Mouse (Mus musculus): ENCODE data around the gene 1700009N14Rik. TPM values are rescaled to one million over a fixed set of nuclear protein-coding genes. Genes with fewer than 3 reads are reported as not detected.

1700009N14Rik gene
- polyA plus RNA-seq (2014; fragmentation: Nextera tagmentation; extraction: Ambion mirVana) = not detected in 2 replicates

- ATAC-seq (no peak), DNase-seq (ENCODE audit: low spot score) (no peak)
- Histone ChIP-seq H3K9me3 (replicated peaks; ENCODE audit: control insufficient read depth, low read length) (no peaks in the 10 kb centered on the region), H3K27me3 (replicated peaks; ENCODE audit: control insufficient read depth, insufficient read depth, low read length) (no peaks in the 10 kb centered on the region), H3K36me3 (ENCODE audit: control insufficient read depth, insufficient read depth, low read length) (no peaks in the 10 kb centered on the region), H3K4me1 (ENCODE audit: control insufficient read depth, insufficient read depth, low read length) (no peaks in the 10 kb centered on the region), H3K9ac (ENCODE audit: low read length) (no peak within 1 kb of the TSS), H3K4me3 (ENCODE audit: low read depth, low read length) (no peak within 1 kb of the TSS), H3K4me2 (ENCODE audit: low read length) (no peak within 1 kb of the TSS), H3K27ac (ENCODE audit: low read depth, low read length) (no peak within 1 kb of the TSS)
- 66% methylated on average over 3 of the region's 3 CpGs for WGBS
Observed at GRCm38 (mm10) chr4:39450069-39450468, at the start of gene 1700009N14Rik. Gene 1700009N14Rik, plus strand, starts transcription at chr4:39450295.

DNA sequence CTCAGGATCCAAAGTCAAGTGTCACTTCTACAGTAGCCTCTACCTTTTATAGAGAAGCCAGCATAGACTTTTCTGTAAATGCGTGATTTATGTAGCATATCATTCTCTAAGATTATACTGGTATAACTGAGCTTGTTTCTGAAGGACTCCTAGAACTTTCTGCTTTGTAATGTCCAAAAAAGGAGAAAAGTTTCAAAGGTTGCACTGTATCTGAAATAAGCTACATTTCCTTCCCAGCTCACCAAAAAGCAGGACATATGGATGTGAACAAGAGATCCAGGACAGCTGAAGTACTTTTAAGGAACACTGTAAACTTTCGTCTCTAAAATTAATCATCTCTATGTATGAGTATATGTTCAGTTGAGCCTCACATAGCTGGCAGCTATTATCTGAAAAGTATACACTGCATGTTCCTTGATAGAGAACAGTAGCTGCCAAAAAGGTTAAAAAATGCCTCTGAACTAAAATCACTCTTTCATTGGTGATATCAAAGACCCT is 12.2 kb upstream of the 1700009N14Rik start:
- no peaks in the 10 kb centered on the region for H3K27me3 ChIP-seq (replicated peaks; ENCODE audit: control insufficient read depth, insufficient read depth, low read length)
- WGBS = 93% methylated on average over 2 of the region's 2 CpGs
- no peak overlapping the region for H3K9ac ChIP-seq (ENCODE audit: low read length)
- H3K4me2 ChIP-seq (ENCODE audit: low read length) = no peak overlapping the region
- H3K36me3 ChIP-seq (ENCODE audit: control insufficient read depth, insufficient read depth, low read length) = no peaks in the 10 kb centered on the region
- H3K4me3 ChIP-seq (ENCODE audit: low read depth, low read length) = no peak overlapping the region
- no peaks in the 10 kb centered on the region for H3K9me3 ChIP-seq (replicated peaks; ENCODE audit: control insufficient read depth, low read length)
- ATAC-seq = no peak
- no peaks in the 10 kb centered on the region for H3K4me1 ChIP-seq (ENCODE audit: control insufficient read depth, insufficient read depth, low read length)
- H3K27ac ChIP-seq (ENCODE audit: low read depth, low read length) = no peak overlapping the region
- no peak for DNase-seq (ENCODE audit: low spot score)

GRCm38 (mm10) chr4:39474291-39474690 is 24.2 kb downstream of the 1700009N14Rik start:
- H3K9ac ChIP-seq (ENCODE audit: low read length) = no peak overlapping the region
- no peaks in the 10 kb centered on the region for H3K27me3 ChIP-seq (replicated peaks; ENCODE audit: control insufficient read depth, insufficient read depth, low read length)
- no peak for ATAC-seq
- no peak overlapping the region for H3K4me2 ChIP-seq (ENCODE audit: low read length)
- 72% methylated on average over 2 of the region's 2 CpGs for WGBS
- no peak overlapping the region for H3K4me3 ChIP-seq (ENCODE audit: low read depth, low read length)
- H3K4me1 ChIP-seq (ENCODE audit: control insufficient read depth, insufficient read depth, low read length) = no peaks in the 10 kb centered on the region
- H3K9me3 ChIP-seq (replicated peaks; ENCODE audit: control insufficient read depth, low read length) = no peaks in the 10 kb centered on the region
- no peaks in the 10 kb centered on the region for H3K36me3 ChIP-seq (ENCODE audit: control insufficient read depth, insufficient read depth, low read length)
- no peak overlapping the region for H3K27ac ChIP-seq (ENCODE audit: low read depth, low read length)
- DNase-seq (ENCODE audit: low spot score) = no peak

DNA sequence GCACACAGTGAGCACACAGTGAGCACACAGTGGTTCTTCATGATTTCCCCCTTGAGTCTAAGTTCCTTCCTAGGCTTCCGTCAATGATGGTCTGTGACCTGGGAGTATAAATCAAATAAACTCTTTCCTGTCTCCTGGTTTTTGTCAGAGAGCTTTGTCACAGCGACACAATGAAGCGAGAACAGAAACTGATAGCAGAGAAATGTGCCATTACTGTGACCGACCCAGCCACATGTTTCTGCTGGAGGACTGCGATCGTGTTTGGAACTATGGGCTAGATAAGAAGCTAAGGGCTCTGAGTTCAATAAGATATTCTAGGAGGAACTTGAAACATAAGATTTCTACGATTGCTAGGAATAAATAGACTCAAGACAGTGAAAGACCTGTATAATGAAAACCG is 36.3 kb downstream of the 1700009N14Rik start:
- no peak overlapping the region for H3K4me2 ChIP-seq (ENCODE audit: low read length)
- H3K9ac ChIP-seq (ENCODE audit: low read length) = no peak overlapping the region
- H3K27ac ChIP-seq (ENCODE audit: low read depth, low read length) = no peak overlapping the region
- H3K4me3 ChIP-seq (ENCODE audit: low read depth, low read length) = no peak overlapping the region
- no peak for ATAC-seq
- no peaks in the 10 kb centered on the region for H3K36me3 ChIP-seq (ENCODE audit: control insufficient read depth, insufficient read depth, low read length)
- H3K9me3 ChIP-seq (replicated peaks; ENCODE audit: control insufficient read depth, low read length) = no peaks in the 10 kb centered on the region
- DNase-seq (ENCODE audit: low spot score) = no peak
- H3K4me1 ChIP-seq (ENCODE audit: control insufficient read depth, insufficient read depth, low read length) = no peaks in the 10 kb centered on the region
- 93% methylated on average over 8 of the region's 8 CpGs for WGBS
- H3K27me3 ChIP-seq (replicated peaks; ENCODE audit: control insufficient read depth, insufficient read depth, low read length) = no peaks in the 10 kb centered on the region

DNA sequence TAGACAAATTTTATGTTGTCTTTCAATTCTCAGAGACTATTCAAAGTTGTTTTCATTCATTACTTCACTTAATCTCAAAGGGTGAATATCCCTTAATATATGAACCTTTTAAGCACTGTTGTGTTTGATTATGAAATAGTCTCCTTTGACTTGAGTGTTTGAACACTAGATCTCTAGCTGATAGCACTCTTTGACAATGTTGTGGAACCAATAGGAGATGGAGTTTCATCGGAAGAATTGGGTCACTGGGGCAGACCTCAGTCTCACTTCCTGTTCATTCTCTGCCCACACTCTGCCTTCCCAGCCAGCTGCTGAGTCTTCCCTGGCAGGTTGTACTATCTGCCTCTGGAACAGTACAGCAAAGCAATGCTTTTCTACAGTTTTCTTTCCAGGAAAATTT is 43.5 kb downstream of the 1700009N14Rik start:
- DNase-seq (ENCODE audit: low spot score) = no peak
- no peaks in the 10 kb centered on the region for H3K9me3 ChIP-seq (replicated peaks; ENCODE audit: control insufficient read depth, low read length)
- H3K27me3 ChIP-seq (replicated peaks; ENCODE audit: control insufficient read depth, insufficient read depth, low read length) = no peaks in the 10 kb centered on the region
- no peak overlapping the region for H3K27ac ChIP-seq (ENCODE audit: low read depth, low read length)
- no peaks in the 10 kb centered on the region for H3K4me1 ChIP-seq (ENCODE audit: control insufficient read depth, insufficient read depth, low read length)
- no peaks in the 10 kb centered on the region for H3K36me3 ChIP-seq (ENCODE audit: control insufficient read depth, insufficient read depth, low read length)
- H3K4me2 ChIP-seq (ENCODE audit: low read length) = no peak overlapping the region
- H3K9ac ChIP-seq (ENCODE audit: low read length) = no peak overlapping the region
- no peak overlapping the region for H3K4me3 ChIP-seq (ENCODE audit: low read depth, low read length)
- 93% methylated on average over 1 of the region's 1 CpGs for WGBS
- no peak for ATAC-seq

DNA sequence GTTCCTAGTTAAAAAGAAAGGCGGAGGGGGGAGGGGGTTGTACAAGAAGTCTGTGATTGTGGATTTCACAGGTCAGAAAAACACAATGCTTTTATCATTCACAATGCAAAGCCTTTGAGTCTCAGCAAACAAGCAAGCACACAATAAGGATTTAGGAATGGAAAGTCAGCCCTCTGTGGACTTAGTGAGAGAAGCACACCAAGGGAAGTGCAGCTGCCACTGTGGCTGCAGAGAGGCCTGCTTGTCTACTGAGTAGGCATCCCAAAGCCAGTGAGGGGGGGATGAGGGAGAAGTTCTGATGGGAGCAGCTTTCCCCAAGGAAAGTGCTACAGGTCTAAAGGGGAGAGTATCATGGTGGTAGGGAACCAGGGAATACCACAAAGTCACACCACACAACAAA is 45.8 kb downstream of the 1700009N14Rik start:
- Histone ChIP-seq H3K27me3 (replicated peaks; ENCODE audit: control insufficient read depth, insufficient read depth, low read length) (no peaks in the 10 kb centered on the region), H3K36me3 (ENCODE audit: control insufficient read depth, insufficient read depth, low read length) (no peaks in the 10 kb centered on the region), H3K4me2 (ENCODE audit: low read length) (no peak overlapping the region), H3K4me1 (ENCODE audit: control insufficient read depth, insufficient read depth, low read length) (no peaks in the 10 kb centered on the region), H3K9ac (ENCODE audit: low read length) (no peak overlapping the region), H3K4me3 (ENCODE audit: low read depth, low read length) (no peak overlapping the region), H3K9me3 (replicated peaks; ENCODE audit: control insufficient read depth, low read length) (no peaks in the 10 kb centered on the region), H3K27ac (ENCODE audit: low read depth, low read length) (no peak overlapping the region)
- DNase-seq (ENCODE audit: low spot score) (no peak), ATAC-seq (no peak)
- WGBS = 46% methylated on average over 1 of the region's 1 CpGs

All from forebrain, embryonic 14.5 days (tissue).